Mouse (Mus musculus) cerebellum, adult 2 months (tissue): ENCODE data around the gene Cdr2l.

Experiments
- CTCF ChIP-seq: fragments of 200-500 bp; IDR thresholded peaks from 2 replicates; pipeline ENCODE4 v1.5.1; 2011; ENCODE audit warnings: low read depth, mild to moderate bottlenecking, control low read depth, low read length, moderate library complexity, borderline replicate concordance; ENCODE audit not compliant: insufficient read depth
- POLR2A ChIP-seq: fragments of 200-500 bp; IDR thresholded peaks from 2 replicates; pipeline ENCODE4 v1.6.1; 2011; ENCODE audit warnings: low read length, control low read depth, borderline replicate concordance; ENCODE audit not compliant: insufficient read depth

- TF ChIP-seq CTCF (no peak), POLR2A (no peak)
These were observed 440 bp upstream of the Cdr2l start for GRCm38 (mm10) chr11:115381276-115381675.
